Mouse (Mus musculus) cerebellum, adult 2 months (tissue): ENCODE measurements at regions not wholly inside any gene's neighbourhood (a gene's known extent, or its start where the extent isn't known, plus 50 kb on each side); places are given as distances from the start of the nearest gene placed in this dataset.

Experiments used
- CTCF ChIP-seq: fragments of 200-500 bp; IDR thresholded peaks from 2 replicates; pipeline ENCODE4 v1.5.1; 2011; ENCODE audit warnings: low read depth, mild to moderate bottlenecking, control low read depth, low read length, moderate library complexity, borderline replicate concordance; ENCODE audit not compliant: insufficient read depth
- POLR2A ChIP-seq: fragments of 200-500 bp; IDR thresholded peaks from 2 replicates; pipeline ENCODE4 v1.6.1; 2011; ENCODE audit warnings: low read length, control low read depth, borderline replicate concordance; ENCODE audit not compliant: insufficient read depth

DNA sequence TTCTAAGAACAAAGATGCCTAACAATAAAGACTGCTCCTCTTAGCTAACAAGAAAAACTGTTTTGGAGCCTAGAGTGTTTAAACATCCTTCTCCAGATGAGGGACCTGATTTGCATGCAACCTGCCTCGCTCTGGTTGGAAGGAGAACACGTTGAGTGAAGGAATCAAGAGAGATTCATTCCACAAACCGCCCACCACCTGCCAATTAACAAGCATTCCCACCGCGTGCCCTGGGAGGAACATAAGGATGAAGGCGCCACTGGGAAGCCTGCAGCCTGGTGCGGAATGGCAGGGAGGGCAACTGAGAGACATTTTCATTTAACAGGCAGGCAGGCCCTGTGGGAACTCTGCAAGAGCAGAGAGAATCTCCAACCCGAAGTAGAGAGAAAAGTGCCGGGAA lies 265.0 kb downstream of the Hs3st3b1 start:
- TF ChIP-seq CTCF: no peak
- no peak for TF ChIP-seq POLR2A
